Mouse (Mus musculus) spleen, postnatal 36 days (tissue): ENCODE results near the gene Mif.
"Not testable (repeated sequence)": the region's sequence is repeated elsewhere in the genome, so short reads cannot be mapped to it uniquely, and the experiment has no call there.

Experiments used
- DNase-seq, 2 experiments: peaks; one replicate each; pipeline ENCODE4 v3.0.0; 2022; ENCODE audit warnings: low spot score in 2 of 2, mixed read lengths in 1 of 2

Mif gene

DNA sequence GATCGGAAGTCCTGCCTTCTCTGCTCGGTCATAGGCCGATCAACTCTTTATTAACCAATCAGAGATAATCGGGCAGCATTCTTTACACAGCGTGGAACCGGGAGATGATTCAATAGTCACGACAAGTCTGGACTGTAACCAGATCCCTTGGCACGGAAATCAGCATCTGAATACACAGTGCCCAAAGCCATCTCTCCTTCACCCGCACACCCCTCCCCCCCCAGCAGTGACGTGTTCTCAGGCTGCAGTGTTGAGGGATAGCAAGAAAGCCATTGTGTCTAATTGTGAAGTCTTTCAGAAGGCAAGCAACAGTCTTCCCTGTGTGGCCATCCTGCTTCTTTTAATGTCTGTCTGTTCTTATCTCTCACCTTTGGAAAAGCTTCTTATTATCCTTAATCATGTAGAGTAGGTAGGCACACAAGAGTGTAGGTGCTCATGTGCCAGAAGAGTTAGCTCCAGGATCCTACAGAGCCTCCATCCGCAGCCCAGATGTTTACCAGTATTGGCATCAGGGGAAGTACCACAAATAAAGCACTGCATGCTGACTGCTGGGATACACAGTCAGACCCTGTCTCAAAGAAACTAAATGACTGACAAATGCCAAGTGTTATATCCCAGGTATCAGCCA lies 13.0 kb upstream of the Mif start:
- DNase-seq = peak in 1 of 2 experiments; percentile 35

DNA sequence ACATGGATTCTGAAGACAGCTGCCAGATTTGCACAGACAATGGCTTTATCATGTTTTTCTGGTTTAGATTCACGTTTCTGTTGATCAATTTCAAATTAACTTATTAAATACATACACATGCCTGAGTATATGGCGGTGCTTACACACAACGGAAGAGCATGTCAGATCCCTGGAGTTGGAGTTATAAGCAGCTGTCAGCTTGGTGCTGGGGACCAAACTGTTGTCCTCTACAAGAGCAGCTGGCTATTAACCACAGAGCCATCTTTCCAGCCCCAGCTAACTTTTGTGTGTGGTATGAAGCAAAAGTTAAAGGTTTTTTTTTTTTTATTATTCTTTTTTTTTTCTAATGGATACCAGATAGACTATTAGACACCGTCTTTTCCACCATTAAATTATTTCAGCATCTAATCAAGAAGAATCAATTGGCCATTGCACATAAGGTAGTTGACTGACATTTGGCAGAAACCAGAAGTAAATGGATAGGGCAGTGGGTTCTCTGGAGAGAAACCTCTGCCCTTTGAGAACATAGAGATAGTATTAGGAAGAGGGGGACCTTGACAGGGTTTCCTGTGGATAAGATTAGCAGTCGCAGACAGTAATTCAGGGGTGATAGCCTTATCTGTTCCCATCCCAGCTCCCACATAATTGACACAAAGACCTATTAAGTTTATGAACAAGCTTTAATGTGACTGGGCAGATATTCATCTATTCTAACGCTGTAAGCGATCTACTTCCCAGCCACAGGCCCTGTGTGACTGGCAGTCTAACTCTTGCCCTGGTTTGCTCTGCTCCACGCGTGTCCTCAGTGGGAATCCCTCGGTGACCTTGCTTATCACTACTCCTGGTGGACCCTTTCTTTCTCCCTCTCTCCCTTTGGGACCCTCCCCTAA lies 12.2 kb upstream of the Mif start:
- no peak for DNase-seq

DNA sequence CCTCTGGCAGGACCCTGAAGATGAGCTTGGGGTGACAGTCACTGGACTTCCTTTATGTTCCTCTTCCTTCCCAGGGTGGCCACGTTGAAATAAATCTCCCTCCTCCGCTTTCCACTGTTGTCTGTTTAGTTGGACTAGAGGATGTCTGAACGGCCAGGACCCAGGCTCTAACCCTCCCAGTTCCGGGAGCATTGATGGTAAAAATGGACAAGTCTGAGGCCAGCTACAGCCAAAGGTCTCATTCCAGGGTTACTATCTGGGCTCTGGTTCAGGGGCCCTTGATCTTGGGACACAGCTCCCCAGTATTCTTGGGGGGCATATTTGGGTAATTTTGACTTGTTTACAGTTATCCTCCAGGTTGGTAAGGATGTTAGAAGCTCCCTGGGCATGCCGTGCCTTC lies 1.5 kb upstream of the Mif start:
- no peak for DNase-seq

DNA sequence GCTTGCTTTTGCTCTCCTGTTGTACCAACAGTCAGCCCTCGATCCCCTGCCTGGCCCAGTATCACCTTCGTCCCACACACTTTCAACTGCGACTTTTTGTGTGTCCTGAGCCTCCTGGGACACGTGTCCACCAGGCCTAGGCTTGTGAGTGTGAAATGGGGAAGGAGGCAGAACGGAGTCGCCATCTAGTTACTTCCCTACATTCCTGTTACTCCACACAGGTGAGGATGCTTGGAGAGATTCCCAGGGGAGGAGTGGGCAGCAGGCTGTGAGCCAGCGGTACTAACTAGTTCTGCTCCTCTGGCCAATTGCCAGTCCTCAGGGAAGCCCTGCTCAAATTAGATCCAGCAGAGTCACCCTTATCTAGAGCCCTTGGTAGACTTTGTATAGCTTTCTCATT lies 706 bp upstream of the Mif start:
- DNase-seq = no peak

DNA sequence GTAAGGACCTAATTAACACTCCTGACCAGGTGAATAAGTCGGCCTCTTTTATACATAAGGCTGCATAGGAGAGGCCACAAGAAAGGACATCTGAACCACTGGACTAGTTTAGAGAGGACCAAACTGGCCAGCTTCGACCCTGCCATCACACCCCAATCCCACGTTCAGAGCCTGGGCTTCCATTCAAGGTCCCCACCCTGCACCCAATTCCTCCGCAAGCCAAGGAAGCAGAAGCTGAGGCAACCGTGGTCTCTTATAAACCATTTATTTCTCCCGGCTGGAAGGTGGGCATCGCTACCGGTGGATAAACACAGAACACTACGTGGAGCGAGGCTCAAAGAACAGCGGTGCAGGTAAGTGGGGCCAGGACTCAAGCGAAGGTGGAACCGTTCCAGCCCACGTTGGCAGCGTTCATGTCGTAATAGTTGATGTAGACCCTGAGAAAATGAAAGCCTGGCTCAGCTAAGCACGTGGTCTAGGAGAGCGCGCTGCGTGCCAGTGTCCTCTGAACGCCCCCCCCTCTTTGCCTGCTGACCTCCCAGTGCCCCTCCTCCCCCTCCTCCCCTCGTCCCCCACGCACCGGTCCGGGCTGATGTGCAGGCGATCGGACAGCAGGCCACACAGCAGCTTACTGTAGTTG lies 813 bp downstream of the Mif start:
- DNase-seq = peak in 1 of 2 experiments; percentile 17

DNA sequence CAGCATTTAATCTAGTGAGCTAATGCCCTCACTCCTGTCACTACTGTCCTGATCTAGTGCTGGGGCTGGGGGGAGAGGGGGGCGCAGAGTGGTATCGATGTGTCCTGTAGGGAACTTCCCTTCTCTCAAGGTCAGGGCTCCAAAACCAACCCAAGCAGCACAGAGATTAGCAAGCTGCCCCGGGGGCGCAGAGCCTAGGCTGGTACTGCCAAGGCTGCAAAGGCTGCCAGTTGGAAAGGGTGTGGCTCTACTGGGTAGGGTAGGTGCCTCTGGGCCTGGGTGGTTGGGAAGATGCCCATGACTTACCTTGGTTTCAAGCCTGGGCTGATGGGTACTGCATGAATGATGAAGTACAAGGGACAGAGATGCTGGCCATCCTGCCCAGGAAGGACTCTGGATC lies 2.4 kb downstream of the Mif start:
- DNase-seq = no peak

DNA sequence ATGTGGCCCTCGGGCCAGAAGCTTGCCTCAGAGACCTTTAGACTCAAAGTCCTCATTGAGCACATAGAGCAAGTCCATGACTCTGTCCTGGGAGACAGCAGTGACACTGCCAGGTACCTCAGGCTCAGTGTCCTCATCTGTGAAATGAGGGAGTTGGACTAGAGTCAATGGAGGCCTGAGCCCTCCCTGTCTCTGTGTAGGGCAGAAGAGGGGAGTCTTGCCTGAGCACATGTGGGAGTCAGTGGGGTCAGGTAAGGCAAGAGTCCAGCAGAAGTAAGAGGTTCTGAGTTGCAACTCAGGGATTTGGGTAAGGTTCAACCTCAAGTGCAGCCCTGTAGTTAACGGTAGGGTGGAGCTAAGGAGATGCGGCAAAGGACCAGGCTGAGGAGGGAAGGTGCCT lies 3.1 kb downstream of the Mif start:
- DNase-seq = no peak

DNA sequence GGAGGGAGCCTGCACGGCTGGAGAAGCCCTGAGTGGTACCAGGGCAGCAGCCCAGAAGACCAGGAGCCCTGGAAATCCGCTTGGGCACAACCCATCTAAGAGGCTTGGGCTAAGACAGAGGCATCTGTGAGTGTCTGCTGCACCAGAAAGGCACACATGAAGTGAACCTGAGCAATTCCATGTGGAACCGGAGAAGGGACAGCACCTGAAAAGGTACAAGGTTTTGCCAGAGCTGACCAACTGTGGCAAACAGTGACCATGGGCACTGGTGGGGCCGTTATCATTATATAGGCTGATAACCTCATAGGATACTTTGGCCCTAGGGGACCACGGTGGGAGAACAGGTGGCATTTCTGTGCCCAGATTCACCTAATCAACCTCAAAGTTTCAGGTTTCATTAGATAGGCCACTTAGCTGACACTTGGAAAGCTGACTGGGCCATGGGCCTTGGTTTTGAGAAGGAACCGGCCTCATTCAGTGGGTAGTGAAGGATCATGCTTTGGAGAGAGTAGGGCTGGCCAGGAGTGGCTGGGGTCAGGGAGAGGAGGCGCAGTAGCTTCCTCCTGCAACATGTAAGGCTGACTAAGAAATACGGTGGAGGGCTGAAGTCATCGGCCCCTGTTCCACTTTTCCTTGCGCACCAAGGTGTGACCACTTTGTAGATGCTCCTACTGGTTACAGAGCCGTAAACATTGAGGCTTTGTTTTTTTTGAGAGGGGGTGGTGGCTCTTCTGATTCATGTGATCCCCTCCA lies 3.7 kb downstream of the Mif start:
- no peak for DNase-seq

DNA sequence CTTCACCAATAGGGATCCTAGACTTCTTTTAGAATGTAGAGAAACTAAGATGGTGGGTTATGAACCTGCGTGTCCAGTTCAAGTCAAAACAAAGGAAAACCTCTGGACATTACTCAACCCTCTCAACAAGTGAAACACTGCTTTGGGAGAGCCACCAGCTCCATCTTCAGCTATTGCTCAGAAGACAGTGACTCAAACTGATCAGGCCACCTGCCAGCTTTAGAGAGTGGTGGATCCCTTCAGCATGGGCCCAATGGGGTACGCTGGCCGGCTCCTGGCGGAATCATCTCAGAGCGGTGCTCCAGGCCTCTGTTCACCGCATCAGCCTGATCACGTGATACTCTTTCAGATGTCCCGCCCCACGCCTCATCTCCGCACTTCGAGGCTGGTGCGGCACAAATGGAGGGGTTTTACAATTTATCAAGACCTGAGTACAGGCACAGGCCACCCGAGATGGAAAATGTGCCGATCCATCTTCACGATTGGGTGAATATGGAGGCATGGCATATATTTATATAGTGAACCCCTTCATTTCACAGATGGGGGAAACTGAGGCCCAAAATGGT lies 4.5 kb downstream of the Mif start:
- DNase-seq = no peak

DNA sequence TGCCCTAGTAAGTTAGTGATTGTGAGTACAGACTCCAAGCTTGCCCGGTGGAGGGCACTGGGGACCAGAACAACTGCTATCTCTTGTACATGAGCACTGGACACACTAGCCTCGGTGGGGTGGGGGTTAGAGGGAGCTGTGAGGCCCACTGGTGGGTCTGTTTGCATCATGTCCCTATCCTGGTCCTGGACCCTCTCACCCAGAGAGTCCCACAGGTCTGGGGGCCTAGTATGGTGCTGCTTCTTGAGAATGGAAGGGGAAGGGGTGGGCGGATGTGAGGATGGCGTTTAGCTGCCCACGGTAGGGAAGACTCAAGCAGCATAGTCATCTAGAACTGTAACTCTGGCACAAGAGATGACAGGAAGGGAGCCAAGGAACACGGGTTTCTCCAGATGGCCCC lies 5.2 kb downstream of the Mif start:
- DNase-seq = no peak

DNA sequence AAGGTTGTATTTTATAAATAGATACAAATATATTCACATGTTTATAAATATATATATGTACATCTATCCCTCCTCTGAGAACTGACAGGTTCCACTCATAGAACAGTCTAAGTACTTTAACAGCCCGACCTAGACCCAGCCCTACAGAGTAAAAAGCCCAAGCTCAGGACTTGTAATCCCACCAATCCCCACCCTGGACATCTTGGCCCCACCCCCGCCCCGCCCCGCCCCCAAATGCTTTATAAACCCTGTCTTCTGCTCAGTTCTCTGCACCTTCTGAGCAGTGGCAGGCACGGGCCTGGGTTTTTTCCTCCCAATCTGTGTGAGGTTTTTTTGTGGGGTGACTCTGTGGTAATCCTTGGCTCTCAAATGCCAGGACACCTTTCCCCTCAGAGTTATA lies 5.9 kb downstream of the Mif start:
- DNase-seq = no peak

DNA sequence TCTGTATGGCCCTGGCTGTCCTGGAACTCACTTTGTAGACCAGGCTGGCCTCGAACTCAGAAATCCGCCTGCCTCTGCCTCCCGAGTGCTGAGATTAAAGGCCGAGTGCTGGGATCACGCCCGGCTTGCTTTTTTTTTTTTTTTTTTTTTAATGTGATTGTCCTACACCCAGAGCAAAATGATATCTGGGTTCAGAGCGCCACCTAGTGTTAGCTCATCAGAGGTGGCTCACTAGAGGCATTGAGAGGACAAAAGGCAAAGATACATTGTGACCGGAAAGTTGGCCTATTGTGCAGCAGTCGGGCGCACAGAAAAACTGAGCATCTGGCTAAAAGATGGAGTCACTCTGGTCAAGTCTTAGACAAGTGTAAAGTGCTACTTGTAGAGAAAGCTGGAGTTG lies 6.6 kb downstream of the Mif start:
- peak; percentile 69 to 81 for DNase-seq

DNA sequence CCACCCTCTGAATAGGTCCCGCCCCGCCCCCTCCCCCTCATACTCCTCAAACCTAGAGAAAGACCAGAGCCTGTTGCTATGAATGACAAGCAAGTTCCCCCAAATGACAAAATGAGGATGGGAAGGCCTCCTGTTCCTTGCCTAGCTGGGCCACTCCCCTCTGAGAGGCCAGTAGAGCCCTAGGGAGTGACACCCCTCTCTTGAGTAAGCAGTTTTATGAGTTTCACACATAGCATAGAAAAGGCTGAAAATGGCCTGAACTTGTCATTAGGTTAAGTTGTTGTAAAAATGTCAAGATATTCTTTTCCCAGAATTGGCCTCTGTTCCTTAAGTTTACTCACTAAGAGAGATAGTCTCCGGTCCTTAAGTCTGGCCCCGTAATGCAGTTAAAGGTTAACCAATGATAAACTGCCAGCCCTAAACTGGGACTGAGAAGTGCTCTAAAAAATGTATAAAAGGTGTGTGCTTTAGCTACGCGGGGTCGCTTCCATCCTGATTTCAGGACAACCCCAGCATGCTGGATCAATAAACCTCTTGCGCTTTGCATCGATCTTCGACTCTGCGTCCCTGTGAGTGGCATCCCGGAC lies 7.4 kb downstream of the Mif start:
- no peak for DNase-seq

DNA sequence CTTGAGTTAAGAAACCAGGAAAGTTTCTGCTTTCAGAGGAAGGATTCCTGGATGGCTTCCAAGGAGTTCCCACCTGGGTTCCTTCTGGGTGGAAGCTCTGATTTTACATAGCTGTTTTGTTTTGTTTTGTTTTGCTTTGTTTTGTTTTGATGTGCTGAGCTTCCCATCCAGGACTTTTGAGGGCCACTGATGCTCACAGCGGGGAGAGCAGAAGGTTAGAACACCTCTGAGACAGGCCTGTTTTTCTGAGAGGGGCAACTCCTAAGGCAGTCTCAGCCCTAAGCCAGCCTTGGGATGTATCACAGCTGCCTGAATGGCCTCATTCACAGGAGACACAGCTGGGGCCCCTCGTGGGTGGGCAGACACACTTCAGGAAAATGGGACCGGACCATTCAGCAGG lies 8.4 kb downstream of the Mif start:
- DNase-seq = no peak

DNA sequence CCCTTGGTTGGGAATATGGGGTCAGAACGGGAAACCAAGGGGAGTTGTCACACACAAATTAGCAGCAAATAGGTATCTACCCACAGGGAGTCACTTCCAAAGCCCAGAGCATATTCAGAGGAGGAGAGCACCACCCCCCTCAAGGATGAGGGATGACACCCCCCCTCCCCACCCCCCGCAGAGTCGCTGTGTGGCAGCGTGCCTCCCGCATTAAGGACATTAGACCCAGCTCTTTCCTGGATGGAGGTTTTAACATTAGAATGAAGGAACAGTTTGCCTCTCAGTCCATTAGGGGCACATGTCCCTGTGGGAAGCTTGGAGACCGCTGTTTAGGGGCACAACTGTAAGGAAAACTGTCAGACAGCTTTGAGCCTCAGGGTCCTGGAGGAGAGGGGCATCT lies 9.0 kb downstream of the Mif start:
- no peak for DNase-seq

DNA sequence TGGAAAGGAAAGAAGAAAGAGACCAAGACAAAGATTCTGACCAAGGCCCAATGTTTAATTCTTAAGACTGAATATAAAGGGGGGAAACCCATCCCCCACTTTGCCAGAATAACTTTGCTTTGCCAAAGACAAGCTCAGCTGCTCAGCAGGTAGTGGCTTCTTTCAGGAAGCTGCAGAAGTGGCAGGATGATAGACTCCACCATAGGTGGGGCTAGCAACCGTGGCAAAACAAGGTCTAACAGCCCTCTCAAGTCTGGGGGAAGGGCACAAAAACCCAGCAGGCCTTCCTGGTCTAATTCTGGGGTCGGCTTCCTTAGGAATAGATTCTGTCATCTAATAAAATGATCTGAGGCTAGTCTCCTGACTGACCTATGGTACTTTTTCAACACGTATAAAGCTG lies 11.7 kb downstream of the Mif start:
- DNase-seq = no peak

DNA sequence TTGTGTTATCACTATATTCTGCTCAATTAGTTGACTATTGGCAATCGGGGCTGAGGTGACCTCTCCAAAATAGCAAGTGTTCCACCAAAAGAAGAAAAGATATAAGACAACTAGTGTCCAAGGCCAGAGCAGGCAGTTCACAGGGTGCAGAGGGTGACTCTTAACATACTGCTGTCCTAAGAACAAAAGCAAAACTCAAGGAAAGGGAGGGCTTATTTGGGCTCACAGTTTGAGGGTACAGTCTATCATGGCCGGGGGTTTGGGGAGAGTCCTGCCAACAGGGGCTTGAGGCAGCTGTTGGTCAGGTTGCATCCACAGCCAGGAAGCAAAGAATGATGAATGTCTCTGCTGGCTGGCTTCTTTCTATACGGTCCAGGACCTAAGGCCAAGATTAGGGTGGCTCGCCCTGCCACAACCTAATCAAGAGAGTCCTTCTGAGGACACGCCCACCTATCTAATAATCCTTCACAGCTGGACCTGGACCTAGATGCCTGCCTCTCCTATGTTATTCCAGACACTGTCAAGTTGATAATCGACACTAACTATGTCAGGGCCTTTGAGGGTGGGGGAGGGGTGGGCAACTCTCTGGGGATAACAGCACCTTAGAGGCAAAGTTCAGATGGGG lies 14.6 kb downstream of the Mif start:
- DNase-seq = peak; percentile 27 to 68

DNA sequence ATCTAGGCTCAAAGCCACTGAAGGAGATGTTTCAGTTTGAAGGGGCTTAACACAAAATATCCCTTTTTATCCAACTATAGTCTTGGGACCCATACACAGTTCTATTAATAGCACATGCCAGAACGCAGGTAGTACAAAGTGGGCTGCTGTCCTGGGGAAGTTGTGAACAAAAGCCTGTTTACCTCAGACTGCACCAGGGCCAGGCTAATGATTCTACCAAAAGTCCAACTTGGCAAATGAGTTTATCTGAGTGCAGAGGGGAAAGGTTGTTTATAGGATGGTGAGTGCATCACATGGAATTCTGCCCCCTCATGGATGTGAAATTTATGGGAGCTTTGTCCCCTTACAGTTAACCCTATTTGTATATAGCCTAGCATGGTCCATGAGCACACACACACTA lies 15.2 kb downstream of the Mif start:
- no peak for DNase-seq

DNA sequence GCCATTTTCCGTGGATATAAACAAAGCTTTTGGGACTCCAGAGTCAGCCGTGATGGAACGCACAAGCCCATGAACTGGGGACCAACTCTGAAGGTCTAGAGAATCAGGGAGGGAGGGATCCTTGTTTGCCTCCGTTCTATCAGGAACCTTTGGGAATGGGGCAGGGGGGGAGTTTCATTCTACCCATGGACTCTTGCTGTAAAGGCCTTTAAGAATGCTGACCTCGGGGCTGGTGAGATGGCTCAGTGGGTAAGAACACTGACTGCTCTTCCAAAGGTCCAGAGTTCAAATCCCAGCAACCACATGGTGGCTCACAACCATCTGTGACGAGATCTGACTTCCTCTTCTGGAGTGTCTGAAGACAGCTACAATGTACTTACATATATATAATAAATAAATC lies 16.1 kb downstream of the Mif start:
- not testable (repeated sequence) for DNase-seq

DNA sequence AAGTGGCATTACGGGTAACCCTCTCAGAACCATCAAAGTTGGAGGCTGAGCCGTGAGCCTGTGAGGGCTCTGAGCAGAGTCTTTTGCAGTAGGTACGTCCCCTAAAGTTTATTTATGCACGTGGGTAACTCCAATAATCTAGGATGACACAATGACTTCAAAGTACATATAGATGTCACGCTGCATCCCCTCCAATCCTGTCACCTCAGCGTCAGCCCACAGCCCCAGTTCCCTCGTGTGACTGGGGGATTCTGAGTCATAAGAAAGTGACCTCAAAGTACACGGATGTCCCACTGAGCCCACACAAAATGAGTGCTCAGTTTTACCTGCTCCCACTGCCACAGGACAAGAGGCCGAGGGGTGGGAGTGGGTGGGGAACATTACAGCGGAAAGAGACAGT lies 20.9 kb downstream of the Mif start:
- DNase-seq = no peak

DNA sequence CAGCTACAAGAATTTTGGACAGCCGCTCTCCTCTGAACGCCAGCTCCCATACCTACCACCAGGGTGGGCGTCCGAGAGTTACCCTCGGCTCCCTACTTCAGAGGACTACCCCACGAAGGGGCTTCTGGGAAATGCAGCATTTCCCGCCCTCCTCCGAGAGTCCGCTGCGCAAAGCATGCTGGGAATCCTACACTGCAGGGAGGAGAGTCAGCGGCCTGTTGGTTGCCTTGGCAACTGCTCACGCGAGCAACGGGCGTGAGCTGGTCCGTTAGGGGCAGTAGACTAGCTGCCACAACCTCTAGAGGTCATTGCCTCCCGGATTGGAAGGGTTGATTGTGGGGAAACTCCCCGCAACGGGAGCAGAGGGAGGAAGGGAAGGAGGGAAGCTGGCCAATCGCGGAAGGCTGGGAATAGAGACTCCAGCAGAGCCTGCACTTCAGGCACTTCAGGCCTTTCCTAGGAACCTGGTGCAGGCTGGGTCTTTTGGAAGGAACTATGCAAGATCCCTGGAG lies 22.7 kb downstream of the Mif start, which contains the start of gene Gstt2:
Gene Gstt2, minus strand, starts transcription at position 177 of the 512 bp plus-strand sequence.
- peak; percentile 82 to 88 for DNase-seq
